Mouse (Mus musculus): ENCODE measurements at regions not wholly inside any gene's neighbourhood (a gene's known extent, or its start where the extent isn't known, plus 50 kb on each side); places are given as distances from the start of the nearest gene placed in this dataset.

GRCm38 (mm10) chr14:80799370-80799959, 815.6 kb downstream of the Olfm4 start:
- TF ChIP-seq POLR2A (IDR thresholded peaks at IDR 0.05; ENCODE audit: borderline replicate concordance, extremely low read depth, insufficient read depth, insufficient read length, poor library complexity, severe bottlenecking) (no peak), CTCF (IDR thresholded peaks at IDR 0.05; ENCODE audit: borderline replicate concordance, extremely low read depth, insufficient read depth, insufficient read length) (no peak)
